Mouse (Mus musculus) myocyte (in vitro differentiated cells): ENCODE measurements around the gene Npm3.

ENCODE experiments used
- CEBPB ChIP-seq: IDR thresholded peaks from 2 replicates; pipeline ENCODE4 v1.6.1; 2011; ENCODE audit warnings: mild to moderate bottlenecking, moderate library complexity; ENCODE audit not compliant: poor library complexity, insufficient read depth, severe bottlenecking
- MAX ChIP-seq: IDR thresholded peaks from one replicate; pipeline ENCODE4 v1.6.1; 2011; ENCODE audit warnings: low read depth, mild to moderate bottlenecking, control low read depth
- MYOD1 ChIP-seq, 3 experiments: IDR thresholded peaks; one replicate each; pipeline ENCODE4 v1.6.1; 2011; ENCODE audit warnings: control low read depth in 2 of 3, low read depth in 2 of 3, mild to moderate bottlenecking in 2 of 3, moderate library complexity in 1 of 3; ENCODE audit not compliant: insufficient read length in 2 of 3, control insufficient read depth in 1 of 3
- MYOG ChIP-seq, 3 experiments: IDR thresholded peaks; one replicate each; pipeline ENCODE4 v1.6.1; 2011; ENCODE audit warnings: control low read depth in 2 of 3, low read depth in 2 of 3, mild to moderate bottlenecking in 2 of 3; ENCODE audit not compliant: insufficient read length in 2 of 3, control insufficient read depth in 1 of 3, insufficient read depth in 1 of 3
- POLR2A ChIP-seq: IDR thresholded peaks from one replicate; pipeline ENCODE4 v1.6.1; 2011; ENCODE audit warnings: low read depth, mild to moderate bottlenecking, control low read depth, moderate library complexity; ENCODE audit not compliant: insufficient read length
- TCF12 ChIP-seq: IDR thresholded peaks from one replicate; pipeline ENCODE4 v1.6.1; 2011; ENCODE audit warnings: mild to moderate bottlenecking, control low read depth; ENCODE audit not compliant: poor library complexity, insufficient read depth, severe bottlenecking
- TCF3 ChIP-seq: IDR thresholded peaks from one replicate; pipeline ENCODE4 v1.6.1; 2011; ENCODE audit warnings: low read depth, control low read depth; ENCODE audit not compliant: insufficient read length
- USF1 ChIP-seq: IDR thresholded peaks from one replicate; pipeline ENCODE4 v1.6.1; 2011; ENCODE audit warnings: low read depth, mild to moderate bottlenecking, control low read depth, moderate library complexity

GRCm38 (mm10) chr19:45783181-45783932 lies 34.0 kb upstream of the Npm3 start, which contains the start of gene Mgea5:
- TF ChIP-seq CEBPB (no peak), POLR2A (peak; percentile 85), MAX (no peak), MYOG (IDR thresholded peaks at IDR 0.05; ENCODE audit: control insufficient read depth in 1 of 3, insufficient read depth in 1 of 3, insufficient read length in 2 of 3, low read depth in 2 of 3) (no peak), MYOD1 (IDR thresholded peaks at IDR 0.05; ENCODE audit: control insufficient read depth in 1 of 3, insufficient read length in 2 of 3, low read depth in 2 of 3) (no peak), TCF12 (no peak), TCF3 (no peak), USF1 (no peak)
